27 mouse cellular contexts compared by ENCODE assay signal in the genomic region with DNA sequence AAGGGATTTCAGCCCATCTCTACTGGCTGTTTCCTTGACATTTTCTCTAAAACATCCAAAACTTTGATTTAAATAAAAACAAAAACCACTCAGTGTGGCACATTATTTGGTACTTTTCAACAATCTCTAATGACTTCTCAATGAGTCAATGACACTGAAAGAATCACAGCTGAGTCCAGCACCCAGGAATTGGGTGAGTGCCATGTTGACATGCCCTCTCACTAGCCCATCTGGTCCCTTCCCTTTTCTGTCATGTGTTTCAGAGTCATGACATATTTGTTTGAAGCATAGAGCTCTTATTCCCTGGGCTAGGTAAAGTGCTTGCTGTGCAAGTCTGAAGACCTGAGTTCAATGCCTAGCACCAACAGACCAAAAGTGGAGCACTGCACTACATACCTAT.
DNase-seq lines count a peak whose midpoint lies in the region; ATAC-seq and TF ChIP-seq lines count a peak whose summit lies in the region.
"Had no signal": no experiment of that assay in that cellular context is flagged by ENCODE, and none has a peak within 500 bp of the region (broad histone marks: within the 10 kb centered on the region; RNA-seq: fewer than 3 reads in every experiment).

No protein-coding gene starts in this region.

- ATAC-seq in heart, embryonic 11.5 days (replicated peaks; ENCODE audit: insufficient number of reproducible peaks, low FRiP score, low TSS enrichment): no peak
- ATAC-seq in midbrain, postnatal 0 days (ENCODE audit: low FRiP score): no peak
- ATAC-seq in midbrain, embryonic 16.5 days: no peak
- ATAC-seq: intestine, embryonic 15.5 days had no signal

- TF ChIP-seq CTCF in midbrain, postnatal 0 days (IDR thresholded peaks at IDR 0.05): no peak

- no peak overlapping the region for H3K4me3 ChIP-seq in heart, embryonic 11.5 days (ENCODE audit: low read depth, low read length)
- H3K4me3 ChIP-seq in midbrain, postnatal 0 days (ENCODE audit: low read depth, low read length): no peak overlapping the region
- no peak overlapping the region for H3K4me3 ChIP-seq in midbrain, embryonic 16.5 days (ENCODE audit: low read depth, low read length)
- H3K4me3 ChIP-seq: embryonic facial prominence, embryonic 10.5 days; embryonic facial prominence, embryonic 13.5 days; erythroblast, embryonic 14.5 days; forebrain, embryonic 12.5 days; gastrocnemius, adult 2 months; heart, embryonic 13.5 days; hindbrain, embryonic 12.5 days; hindbrain, embryonic 15.5 days; intestine, embryonic 15.5 days had no signal

- H3K27ac ChIP-seq in heart, embryonic 11.5 days (ENCODE audit: low read depth, low read length): no peak overlapping the region
- H3K27ac ChIP-seq in midbrain, postnatal 0 days (ENCODE audit: low read depth, low read length): no peak overlapping the region
- H3K27ac ChIP-seq in midbrain, embryonic 16.5 days (ENCODE audit: low read length): no peak overlapping the region
- H3K27ac ChIP-seq: embryonic facial prominence, embryonic 10.5 days; embryonic facial prominence, embryonic 13.5 days; forebrain, embryonic 12.5 days; gastrocnemius, adult 2 months; heart, embryonic 13.5 days; hindbrain, embryonic 12.5 days; hindbrain, embryonic 15.5 days; intestine, embryonic 15.5 days had no signal

- DNase-seq in cerebellum, postnatal 10 days: peak; percentile 72 to 78
- DNase-seq in cerebellum, adult 11-12 months: no peak
- DNase-seq in heart, adult 11 months: peak; percentile 29
- peak; percentile 56 for DNase-seq in midbrain, postnatal 0 days (ENCODE audit: low spot score)
- DNase-seq: B cell, adult 2 months; cerebellum, adult 11 months; embryo, embryonic 11 days; forebrain, postnatal 0 days; gastrocnemius, adult 2 months; gastrocnemius, postnatal 14 days; heart, adult 18-20 months; heart, postnatal 14 days; heart, postnatal 4 days; kidney, adult 11 months; kidney, adult 8-10 months had no signal

- H3K27me3 ChIP-seq in heart, embryonic 11.5 days (ENCODE audit: control insufficient read depth, insufficient read depth, low read length): no peaks in the 10 kb centered on the region
- H3K27me3 ChIP-seq in midbrain, postnatal 0 days (ENCODE audit: insufficient read depth, low read length): no peaks in the 10 kb centered on the region
- no peaks in the 10 kb centered on the region for H3K27me3 ChIP-seq in midbrain, embryonic 16.5 days (ENCODE audit: control insufficient read depth, insufficient read depth, low read depth, low read length)
- H3K27me3 ChIP-seq: CH12.LX; embryonic facial prominence, embryonic 13.5 days; forebrain, embryonic 12.5 days; heart, embryonic 13.5 days; hindbrain, embryonic 12.5 days; hindbrain, embryonic 15.5 days; intestine, embryonic 15.5 days had no signal

- H3K9me3 ChIP-seq in heart, embryonic 11.5 days (replicated peaks; ENCODE audit: control insufficient read depth, low read length): peaks cover 18% of the 10 kb centered on the region; the same call in 1 of the 2 replicates
- H3K9me3 ChIP-seq in midbrain, postnatal 0 days (ENCODE audit: low read length): no peaks in the 10 kb centered on the region
- no peaks in the 10 kb centered on the region for H3K9me3 ChIP-seq in midbrain, embryonic 16.5 days (replicated peaks; ENCODE audit: control insufficient read depth, low read length, poor library complexity, severe bottlenecking)
- H3K9me3 ChIP-seq: embryonic facial prominence, embryonic 10.5 days; embryonic facial prominence, embryonic 13.5 days; forebrain, embryonic 12.5 days; hindbrain, embryonic 12.5 days; hindbrain, embryonic 15.5 days; intestine, embryonic 15.5 days had no signal

- no peak overlapping the region for H3K4me2 ChIP-seq in heart, embryonic 11.5 days
- no peak overlapping the region for H3K4me2 ChIP-seq in midbrain, postnatal 0 days (ENCODE audit: low read depth, low read length, poor library complexity, severe bottlenecking)
- no peak overlapping the region for H3K4me2 ChIP-seq in midbrain, embryonic 16.5 days (ENCODE audit: low read length)
- H3K4me2 ChIP-seq: embryonic facial prominence, embryonic 13.5 days; forebrain, embryonic 12.5 days; heart, embryonic 13.5 days; hindbrain, embryonic 12.5 days; hindbrain, embryonic 15.5 days; intestine, embryonic 15.5 days had no signal

- no peaks in the 10 kb centered on the region for H3K4me1 ChIP-seq in heart, embryonic 11.5 days (ENCODE audit: control insufficient read depth, insufficient read depth, low read length)
- no peaks in the 10 kb centered on the region for H3K4me1 ChIP-seq in midbrain, postnatal 0 days (ENCODE audit: insufficient read depth, low read length)
- H3K4me1 ChIP-seq in midbrain, embryonic 16.5 days (ENCODE audit: control insufficient read depth, insufficient read depth, low read length): no peaks in the 10 kb centered on the region
- H3K4me1 ChIP-seq: embryonic facial prominence, embryonic 10.5 days; embryonic facial prominence, embryonic 13.5 days; forebrain, embryonic 12.5 days; heart, embryonic 13.5 days; hindbrain, embryonic 12.5 days; hindbrain, embryonic 15.5 days; intestine, embryonic 15.5 days had no signal

- no peaks in the 10 kb centered on the region for H3K36me3 ChIP-seq in heart, embryonic 11.5 days (ENCODE audit: control insufficient read depth, insufficient read depth, low read length)
- H3K36me3 ChIP-seq in midbrain, postnatal 0 days (ENCODE audit: insufficient read depth, low read length): no peaks in the 10 kb centered on the region
- no peaks in the 10 kb centered on the region for H3K36me3 ChIP-seq in midbrain, embryonic 16.5 days (ENCODE audit: control insufficient read depth, insufficient read depth, low read length)
- H3K36me3 ChIP-seq: embryonic facial prominence, embryonic 10.5 days; embryonic facial prominence, embryonic 13.5 days; forebrain, embryonic 12.5 days; G1E; heart, embryonic 13.5 days; hindbrain, embryonic 12.5 days; hindbrain, embryonic 15.5 days; intestine, embryonic 15.5 days had no signal

- no peak overlapping the region for H3K9ac ChIP-seq in heart, embryonic 11.5 days (ENCODE audit: low read depth, low read length)
- no peak overlapping the region for H3K9ac ChIP-seq in midbrain, postnatal 0 days (replicated peaks; ENCODE audit: low read length, poor library complexity, severe bottlenecking)
- no peak overlapping the region for H3K9ac ChIP-seq in midbrain, embryonic 16.5 days (ENCODE audit: low read depth, low read length)
- H3K9ac ChIP-seq: embryonic facial prominence, embryonic 13.5 days; forebrain, embryonic 12.5 days; forebrain, postnatal 0 days; heart, embryonic 13.5 days; hindbrain, embryonic 12.5 days; hindbrain, embryonic 15.5 days; intestine, embryonic 15.5 days had no signal
